Mouse (Mus musculus) fibroblast of lung, adult 2 months (primary cell): ENCODE measurements around the gene Auh.

Source experiments
- DNase-seq: peaks from one replicate; pipeline ENCODE4 v3.0.0-alpha.2; 2011; ENCODE audit warnings: low read depth

Gene Auh

DNA sequence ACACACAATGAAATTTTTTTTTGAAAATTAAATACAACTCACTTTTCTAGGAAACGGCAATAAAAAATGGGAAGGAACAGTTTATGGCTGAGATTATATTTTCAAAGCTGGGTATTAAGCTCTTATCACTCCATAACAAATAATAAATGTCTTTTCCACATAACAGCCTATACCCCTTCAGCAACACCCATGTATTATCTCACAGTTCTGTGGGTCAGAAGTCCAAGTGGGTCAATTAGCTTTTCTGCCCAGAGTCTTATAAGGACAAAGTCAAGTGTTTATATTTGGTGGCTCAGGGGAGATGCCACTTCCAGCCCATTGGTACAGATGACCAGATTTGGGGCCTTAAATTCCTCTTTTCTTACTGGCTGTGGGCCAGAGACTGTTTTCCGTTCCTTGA lies 129.4 kb downstream of the Auh start:
- DNase-seq, result no peak

DNA sequence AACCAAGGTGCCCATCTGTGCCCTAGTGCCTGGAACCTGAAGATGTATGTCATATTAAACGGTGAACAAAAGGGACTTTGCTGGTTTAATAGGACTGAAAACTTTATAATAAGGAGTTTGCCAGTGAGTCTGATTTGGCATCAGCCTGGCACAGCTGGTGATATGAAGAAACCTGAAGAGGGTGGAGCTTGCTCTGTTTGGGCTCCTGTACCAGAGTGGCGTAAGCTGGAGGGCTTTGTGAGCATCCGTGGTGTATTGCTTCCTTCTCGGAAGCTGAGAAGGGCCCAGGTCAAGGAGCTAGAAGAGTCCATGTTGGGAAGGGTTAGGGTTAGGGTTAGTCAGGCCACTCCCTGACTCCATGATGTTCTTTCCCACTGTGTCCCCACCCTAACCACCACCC lies 135.2 kb downstream of the Auh start:
- no peak for DNase-seq

DNA sequence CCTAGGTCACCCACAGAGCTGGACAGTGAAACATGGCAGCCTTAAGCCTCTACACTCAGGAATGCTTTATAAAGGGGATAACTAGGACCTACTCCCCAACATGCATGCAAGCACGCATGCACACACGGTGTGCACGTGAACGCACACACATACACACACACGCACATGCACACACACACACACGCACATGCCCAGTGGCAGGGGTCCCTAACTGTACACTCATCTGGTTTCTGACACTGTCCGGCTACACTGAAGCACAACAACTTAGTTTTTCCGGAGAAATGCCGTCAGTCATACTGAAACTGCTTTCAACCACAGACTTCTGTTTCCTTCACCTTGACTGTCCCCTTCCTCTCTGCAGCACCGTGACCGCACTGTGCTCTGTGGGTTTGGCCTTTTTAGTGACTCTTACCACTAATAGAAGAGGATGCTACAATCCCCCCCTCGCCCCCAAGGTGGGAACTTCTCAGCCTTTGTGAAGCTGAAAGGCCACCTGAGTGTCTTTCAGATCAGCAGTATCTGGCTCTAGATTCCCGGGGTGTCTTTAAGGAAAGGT lies 136.0 kb downstream of the Auh start:
- DNase-seq, result no peak

DNA sequence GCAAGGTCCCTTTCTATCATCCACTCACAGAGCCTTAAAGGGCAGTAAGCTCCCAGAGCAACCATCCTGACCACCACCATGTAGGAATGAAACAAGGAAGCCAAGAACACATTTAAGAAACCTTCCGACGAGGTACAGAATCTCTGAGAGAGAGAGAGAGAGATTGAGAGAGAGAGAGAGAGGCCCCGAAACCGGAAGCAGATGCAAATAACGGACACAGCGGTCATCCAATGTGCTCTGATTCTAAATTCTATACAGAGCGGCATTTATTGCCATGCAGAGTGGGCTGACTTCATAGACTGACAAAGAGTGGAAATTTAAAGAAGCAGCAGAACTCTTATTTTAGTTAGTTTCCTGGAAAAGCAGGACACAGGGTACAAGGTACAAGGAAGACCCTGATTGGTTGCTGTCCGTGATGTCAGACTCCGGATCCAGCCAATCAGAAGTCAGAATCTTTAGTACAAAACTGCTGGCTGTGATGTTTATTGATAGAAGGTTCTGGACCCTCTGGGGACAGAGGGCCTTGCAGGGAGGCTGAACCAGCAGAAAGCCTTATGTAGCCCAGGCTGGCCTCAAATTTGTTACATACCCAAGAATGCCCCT lies 137.1 kb downstream of the Auh start:
- no peak for DNase-seq

DNA sequence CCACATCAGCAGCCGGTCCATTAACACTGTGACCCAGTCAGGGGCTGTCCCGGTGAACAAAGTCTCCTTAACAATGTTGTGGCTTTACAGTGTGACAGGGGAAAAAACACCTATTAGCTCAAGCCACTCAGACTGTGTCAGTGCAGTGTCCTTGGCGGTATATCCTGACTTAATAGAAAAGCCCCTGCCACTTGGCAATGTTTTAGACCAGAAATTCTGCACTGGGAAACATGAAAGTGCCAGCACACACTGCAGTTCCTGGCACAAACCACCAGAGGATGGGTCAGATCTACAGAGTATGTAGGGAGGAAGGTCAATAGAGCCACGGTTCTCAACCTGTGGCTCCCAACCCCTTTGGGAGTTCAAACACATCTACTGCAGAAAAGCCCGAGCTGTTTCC lies 138.6 kb downstream of the Auh start:
- DNase-seq, result no peak
